Mouse (Mus musculus) ES-CJ7 (cell line): ENCODE data around the gene Col4a1.

Experiments used
- DNase-seq: peaks from one replicate; pipeline ENCODE4 v3.0.0; 2011; ENCODE audit warnings: low read depth, low spot score

Col4a1 gene

DNA sequence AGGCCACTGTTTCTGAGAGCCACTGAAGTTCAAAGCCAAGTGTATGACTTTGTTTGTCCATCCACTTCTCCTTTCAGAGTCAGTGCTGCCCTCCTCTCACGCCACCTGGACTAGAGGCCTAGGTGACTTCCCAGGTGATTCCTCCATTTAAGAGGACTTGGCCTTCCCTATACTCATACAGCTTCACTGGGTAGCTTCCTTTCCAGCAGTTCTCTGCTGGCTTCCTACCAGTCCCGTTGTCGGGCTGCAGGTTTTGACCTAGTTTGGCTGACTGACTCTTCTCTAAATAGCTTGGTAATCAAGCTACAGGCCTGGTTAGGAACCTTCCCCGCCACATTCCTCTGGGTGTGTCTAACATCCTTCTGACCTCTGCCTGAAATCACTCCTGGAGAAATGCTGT lies 18.9 kb upstream of the Col4a1 start:
- DNase-seq: no peak

DNA sequence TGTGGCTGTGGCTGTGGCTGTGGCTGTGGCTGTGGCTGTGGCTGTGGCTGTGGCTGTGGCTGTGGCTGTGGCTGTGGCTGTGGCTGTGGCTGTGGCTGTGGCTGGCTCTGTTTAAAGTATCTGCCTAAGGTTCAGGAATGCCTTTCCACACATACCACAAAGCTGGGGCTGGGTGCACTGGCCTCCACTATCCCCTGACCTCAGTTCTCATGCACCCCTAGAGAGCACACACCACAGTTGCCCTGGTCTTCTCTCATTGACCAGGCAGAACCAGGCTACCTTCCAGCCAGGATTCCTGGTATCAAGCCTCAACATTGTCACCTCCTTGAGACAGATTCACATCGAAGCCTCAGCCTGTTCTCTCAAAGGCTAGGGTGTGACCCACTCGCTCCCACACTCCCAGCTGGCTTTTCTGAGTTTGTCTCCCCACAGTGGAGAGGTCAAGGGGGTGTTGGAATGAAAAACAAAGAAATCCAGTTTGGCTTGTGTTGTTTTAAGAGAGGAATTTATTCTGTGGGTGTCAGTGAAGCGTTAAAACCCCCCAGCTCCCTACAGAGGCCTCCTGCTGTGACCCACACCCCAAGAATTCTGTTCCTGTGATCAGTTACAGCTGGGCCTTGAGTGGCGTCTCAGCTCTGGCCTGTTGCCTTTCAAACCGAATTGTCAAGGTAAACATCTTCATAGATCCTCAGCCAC lies 15.2 kb upstream of the Col4a1 start:
- DNase-seq: no peak

- DNase-seq: no peak
Measured at GRCm38 (mm10) chr8:11327298-11327697, 14.7 kb upstream of the Col4a1 start.

DNA sequence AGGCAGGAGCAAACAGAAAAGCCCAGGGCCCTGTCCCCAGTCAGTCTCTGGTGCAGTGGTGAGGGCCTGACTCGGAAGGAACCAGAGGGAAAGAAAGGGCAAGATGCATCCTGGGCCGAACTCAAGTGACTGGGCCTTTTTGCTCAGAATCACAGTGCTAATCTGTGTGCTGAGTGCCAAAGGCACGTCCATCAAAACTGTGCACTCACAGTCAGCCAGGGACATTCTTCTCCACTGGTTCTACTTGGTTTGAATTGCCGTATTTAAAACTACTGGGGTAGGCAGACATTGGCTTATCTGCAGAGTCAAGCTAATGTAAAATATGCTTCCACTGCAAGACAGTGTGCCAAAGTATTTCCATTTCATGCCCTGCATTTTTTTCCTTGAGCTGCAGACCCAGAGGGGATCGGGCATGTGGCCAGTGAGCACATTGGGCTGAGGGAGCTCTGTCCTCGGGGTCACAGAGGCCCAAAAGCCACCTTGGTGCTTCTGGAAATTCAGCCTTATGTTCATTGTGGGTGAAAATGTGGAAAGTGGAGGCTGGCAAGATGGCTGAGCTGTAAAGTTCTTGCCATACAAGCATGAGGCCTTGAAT lies 12.3 kb upstream of the Col4a1 start:
- no peak for DNase-seq

DNA sequence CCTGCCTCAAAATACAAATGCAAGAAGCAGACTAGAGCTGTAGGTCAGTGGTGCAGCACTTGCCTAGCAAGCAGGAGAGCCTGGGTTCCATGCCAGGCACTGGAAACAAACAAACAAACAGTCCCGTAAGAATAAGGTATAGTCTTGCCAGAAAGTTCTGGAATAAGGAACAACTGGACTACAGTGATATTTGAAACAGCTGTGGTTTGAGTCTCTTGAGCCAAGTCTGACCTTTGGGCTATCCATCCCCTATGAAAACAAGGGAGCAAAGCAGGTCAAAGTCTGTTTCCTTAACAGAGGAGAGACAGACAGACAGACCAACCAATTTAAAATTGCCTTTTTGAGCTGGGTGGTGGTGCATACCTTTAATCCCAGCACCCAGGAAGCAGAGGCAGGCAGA lies 11.1 kb upstream of the Col4a1 start:
- no peak for DNase-seq

DNA sequence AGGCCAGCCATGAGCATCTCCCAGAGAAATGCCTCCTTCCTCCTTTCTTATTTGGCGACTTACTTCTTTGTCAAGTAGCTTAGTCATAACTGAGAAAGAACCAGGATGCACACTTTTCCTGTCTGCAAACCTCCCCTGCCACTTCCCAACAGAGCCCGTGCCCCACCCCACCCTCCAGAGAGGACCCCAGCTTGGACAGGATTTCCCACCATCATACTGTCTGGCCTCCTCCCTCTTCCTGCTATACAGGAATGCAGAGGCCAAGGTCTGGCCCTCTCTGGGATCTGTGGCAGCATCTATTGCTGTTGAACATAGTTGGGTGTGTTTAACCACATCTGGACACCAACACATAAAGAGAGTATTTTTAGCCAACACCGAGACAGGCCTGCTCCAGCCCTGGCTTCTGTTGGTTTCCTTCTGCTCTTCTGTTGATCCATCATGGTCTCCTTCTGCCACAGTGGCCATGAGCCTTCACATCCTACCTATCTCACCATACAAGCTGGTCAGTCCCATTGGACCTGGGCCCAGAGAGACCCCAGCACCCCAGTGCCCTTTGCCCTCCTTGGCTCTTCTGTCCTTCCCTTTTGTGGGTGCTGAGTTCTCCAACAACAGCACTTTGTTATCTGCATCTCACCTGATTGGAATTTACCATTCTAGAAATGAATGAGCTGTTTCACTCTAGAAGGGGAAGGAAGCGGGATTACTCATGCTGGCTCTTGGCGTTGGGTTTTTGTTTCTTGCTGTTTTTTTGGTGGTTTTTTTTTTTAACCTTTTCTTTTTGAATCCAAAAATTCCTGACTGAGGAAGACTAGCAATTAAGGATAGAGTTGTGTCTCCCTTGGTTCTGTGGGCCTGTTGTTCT lies 10.3 kb upstream of the Col4a1 start:
- DNase-seq: no peak

- no peak for DNase-seq
Measured at GRCm38 (mm10) chr8:11321841-11322240, 9.2 kb upstream of the Col4a1 start.

DNA sequence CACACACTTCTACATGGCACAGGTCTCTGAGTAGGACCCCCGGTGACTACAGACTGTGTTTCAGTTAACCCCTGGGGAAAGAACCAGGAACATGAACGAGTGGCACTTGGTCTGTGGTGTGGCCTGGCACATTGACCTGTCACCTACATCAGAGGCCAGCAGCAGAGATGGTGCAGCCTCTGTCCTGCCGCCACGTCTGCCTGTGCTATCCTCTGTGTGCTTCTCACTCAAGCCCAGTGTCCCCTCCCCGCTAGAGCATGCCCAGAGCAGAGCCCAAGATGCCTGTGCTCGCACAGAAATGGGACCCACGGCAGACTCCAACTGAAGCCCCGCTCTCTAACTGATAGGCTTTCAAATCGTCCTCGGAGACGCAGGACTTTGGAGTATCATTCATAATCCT lies 6.8 kb upstream of the Col4a1 start:
- no peak for DNase-seq

- no peak for DNase-seq
Measured at GRCm38 (mm10) chr8:11316118-11316517, 3.5 kb upstream of the Col4a1 start.

DNA sequence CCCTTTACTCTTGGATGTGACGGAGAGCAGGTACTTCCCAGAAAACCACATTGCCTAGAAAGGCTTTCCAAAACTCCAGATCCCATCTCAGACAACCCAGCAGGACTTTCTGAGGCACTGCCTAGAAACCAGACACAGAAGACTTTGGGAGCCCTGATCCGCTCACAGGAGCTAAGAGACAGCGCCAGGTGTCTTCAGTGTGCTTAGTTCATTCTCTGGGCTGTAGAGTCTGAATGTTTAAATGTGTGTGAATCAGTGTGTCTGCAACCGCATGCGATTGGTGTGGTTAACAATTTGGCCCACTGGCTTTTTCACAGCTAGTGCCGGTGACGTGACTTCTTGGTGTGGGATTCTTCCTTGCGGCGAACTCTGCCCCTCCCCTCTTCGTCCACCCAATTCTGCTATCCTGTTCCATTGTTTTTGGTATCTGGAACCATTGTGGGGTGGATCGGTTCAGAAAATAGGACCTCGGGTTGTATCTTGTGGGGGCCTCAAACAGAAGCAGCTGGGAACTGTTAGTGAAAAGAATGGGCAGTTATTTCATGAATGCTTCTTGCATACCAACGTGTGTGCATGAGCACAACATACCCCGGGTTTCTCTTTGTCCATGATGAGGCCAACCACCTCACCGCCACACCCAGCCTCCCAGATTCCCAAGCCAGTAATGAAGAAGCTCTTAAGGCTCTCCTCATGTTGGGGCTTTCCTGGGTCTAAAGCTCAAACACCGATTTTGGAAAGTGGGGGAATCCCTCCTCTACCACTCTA lies 2.7 kb upstream of the Col4a1 start:
- no peak for DNase-seq

DNA sequence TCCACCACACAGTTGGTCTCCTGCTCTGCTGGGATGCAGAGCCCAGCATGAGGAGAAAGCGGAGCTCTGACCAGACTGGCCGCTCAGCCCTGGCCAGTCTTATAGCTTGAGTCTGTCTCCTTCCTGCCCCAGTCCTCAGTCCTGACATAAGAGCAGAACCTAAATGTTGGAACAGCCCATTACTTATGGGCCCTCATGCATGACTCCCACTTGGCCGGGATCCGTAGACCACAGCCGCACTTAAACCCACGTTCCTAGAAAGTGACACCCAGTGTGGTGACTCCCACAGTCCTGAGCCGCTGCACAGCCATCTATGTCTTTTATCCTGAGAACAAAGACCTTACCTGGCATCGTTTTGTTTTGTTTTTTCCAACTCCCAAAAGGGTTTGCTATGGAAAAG lies 2.0 kb upstream of the Col4a1 start:
- DNase-seq: no peak

GRCm38 (mm10) chr8:11313176-11314111 lies 818 bp upstream of the Col4a1 start:
- peak; percentile 53 for DNase-seq

- DNase-seq: no peak
Measured at GRCm38 (mm10) chr8:11311681-11312348, 811 bp downstream of the Col4a1 start.

DNA sequence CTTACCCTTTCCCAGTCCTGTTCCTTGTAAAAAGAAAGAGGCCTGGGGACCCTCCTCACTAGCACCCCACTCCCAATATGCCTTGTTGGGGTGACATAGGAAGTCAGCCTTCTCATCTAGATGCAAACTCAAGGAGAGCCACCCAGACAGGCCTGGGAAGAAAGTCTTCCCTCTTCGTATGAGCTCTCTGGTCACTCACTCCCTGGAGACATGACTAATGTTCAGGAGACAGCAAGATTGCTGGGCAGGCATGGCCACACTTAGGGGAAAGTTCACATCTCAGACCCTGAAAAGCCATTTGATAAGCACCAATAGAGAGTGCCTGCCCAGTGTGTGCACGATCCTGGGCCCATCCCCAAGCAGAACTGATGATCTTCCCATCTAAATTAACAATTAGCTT lies 2.6 kb downstream of the Col4a1 start:
- no peak for DNase-seq

DNA sequence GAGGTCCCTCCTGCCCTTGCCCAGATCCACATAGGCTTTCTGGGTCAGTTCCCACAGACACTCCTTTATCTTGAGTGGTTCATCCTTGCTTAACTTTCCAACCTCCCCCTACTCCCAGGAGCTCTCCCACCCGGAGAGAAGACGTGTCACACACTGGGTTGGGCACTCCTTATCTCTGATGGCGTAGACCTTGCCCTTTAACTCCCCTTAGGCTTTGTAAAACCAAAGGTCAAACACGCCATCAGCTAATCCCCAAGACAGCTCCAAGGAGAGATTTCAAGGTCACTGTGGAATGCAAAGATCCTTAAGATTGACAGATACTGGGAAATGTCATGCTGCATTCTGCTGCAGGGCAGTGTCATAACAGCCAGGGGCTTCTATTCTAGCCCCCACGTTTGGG lies 3.4 kb downstream of the Col4a1 start:
- DNase-seq: peak; percentile 45

DNA sequence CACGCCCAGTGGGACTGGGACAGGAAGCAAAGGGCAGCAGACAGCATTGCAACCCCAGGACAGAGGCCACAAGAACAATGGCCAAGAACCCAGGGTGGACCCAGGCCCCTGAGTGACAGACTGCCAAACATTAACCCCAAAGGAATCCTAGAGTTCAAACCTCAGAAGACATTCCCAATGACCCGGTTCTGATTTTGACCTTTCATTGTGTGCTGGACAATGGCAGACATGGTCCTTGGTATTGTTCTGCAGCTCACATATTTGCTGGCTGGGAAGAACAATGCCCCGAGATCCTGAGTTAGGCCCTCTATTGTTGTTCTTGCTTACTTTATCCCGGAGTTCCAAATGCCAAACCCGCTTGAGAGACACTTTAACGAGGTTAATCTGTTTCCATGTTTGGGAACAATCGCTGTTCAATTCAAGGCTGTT lies 4.0 kb downstream of the Col4a1 start:
- DNase-seq: peak; percentile 47

- no peak for DNase-seq
Measured at GRCm38 (mm10) chr8:11307451-11307850, 5.2 kb downstream of the Col4a1 start.

- DNase-seq: no peak
Measured at GRCm38 (mm10) chr8:11305539-11305938, 7.1 kb downstream of the Col4a1 start.

GRCm38 (mm10) chr8:11304027-11304601 lies 8.5 kb downstream of the Col4a1 start:
- no peak for DNase-seq

GRCm38 (mm10) chr8:11300436-11300835 lies 12.2 kb downstream of the Col4a1 start:
- DNase-seq: no peak
